Mouse (Mus musculus) right cerebral cortex, postnatal 36 days (tissue): ENCODE measurements around the gene Tfb1m.

Experiments
- DNase-seq, 2 experiments: peaks; one replicate each; pipeline ENCODE4 v3.0.0; 2022; ENCODE audit warnings: low spot score in 2 of 2, mixed read lengths in 1 of 2

Gene Tfb1m

GRCm38 (mm10) chr17:3514316-3514715 lies 43.3 kb downstream of the Tfb1m start:
- DNase-seq: no peak

- DNase-seq: peak in 1 of 2 experiments; percentile 39
Measured at GRCm38 (mm10) chr17:3509841-3510240, 47.7 kb downstream of the Tfb1m start.

DNA sequence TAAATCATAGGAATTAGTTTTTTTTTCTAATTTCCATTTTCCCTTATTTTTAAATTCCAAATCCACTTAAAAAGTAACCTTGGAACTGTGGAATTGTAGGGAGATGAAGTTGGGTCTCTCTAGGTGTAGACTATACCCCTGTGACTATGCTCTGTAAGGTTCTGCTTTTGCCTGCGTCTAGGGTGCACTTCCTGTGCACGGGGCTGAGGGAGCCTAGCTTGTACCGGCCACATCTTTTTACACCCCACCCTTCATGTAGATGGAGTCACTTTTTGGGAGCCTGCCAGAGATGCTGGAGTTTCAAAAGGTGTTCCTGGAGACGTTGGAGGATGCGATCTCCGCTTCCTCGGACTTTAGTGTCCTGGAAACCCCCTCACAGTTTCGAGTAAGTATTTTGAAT lies 51.1 kb downstream of the Tfb1m start:
- no peak for DNase-seq

DNA sequence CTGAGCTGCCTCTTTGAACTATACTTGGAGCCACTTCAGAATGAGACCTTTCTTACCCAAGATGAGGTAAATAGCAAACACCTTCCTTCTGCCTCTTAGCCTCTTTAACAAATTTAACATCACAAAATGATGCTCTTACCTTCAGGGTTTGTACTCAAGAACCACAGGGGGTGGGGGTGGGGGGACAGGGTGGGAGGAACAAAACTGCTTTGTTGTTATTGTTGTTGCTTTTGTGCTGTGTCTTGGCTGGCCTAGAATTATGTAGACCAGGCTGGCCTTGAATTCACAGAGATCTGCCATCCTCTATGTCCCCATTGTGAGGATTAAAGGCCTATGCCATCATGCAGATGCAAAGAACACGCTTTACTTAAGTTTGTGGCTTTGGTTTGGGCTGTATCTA lies 51.9 kb downstream of the Tfb1m start:
- DNase-seq: no peak

DNA sequence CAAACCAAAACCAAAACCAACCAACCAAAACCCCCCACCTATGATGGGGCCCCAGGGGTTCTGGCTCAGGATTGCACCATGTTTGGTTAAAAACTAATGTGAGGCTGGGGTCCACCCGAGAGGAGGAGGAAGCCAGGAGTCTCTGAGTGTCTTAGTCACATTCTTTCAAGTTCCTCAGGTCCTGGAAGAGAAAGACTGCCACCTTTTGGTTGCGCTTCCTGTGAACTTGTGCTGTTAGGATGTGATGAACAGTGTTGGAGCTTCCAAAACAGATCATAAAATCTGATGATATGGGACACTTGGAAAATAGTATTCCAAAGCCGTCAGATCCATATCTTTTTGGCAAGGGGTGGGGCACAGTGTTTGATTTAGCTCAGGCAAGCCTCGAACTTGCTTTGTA lies 56.6 kb downstream of the Tfb1m start:
- no peak for DNase-seq

GRCm38 (mm10) chr17:3500076-3500475 lies 57.5 kb downstream of the Tfb1m start:
- no peak for DNase-seq

DNA sequence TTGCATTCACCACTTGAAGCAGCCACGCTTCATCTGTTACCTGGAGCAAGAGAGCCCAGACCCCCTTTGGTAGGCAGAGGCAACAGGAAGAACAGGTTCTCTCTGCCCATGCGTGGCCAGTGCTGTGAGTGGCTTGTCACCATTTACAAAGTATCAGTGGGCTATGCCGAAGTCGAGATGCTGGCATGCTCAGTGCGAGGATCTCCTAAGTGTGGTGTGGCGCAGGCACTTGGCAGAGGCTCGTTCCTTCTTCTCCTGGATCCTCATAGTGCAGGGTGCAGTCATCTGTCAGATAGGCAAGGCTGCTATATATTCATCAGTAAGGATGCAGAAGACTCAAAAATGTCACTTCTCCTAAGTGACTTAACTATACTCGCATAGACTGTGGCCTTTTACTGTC lies 58.1 kb downstream of the Tfb1m start:
- no peak for DNase-seq

- no peak for DNase-seq
Measured at GRCm38 (mm10) chr17:3498580-3498979, 59.0 kb downstream of the Tfb1m start.

DNA sequence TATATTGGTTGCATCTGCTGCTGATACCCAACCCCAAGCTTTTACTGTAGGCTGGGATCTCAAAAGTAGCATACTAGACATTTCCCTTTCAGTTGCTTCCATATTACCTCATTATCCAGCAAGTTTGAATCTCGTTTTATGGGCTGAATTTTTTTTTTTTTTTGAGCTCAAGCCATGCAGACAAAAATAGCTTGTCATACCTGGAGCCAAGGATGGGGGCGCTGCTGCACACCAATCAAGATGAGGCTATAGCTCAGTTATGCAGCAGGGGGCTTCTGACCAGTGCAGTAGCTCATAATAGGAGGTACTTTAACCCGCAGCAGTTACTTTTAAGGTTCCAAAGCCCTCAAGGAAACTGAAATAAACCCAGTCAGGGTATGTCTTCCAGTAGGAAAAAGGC lies 59.5 kb downstream of the Tfb1m start:
- no peak for DNase-seq

DNA sequence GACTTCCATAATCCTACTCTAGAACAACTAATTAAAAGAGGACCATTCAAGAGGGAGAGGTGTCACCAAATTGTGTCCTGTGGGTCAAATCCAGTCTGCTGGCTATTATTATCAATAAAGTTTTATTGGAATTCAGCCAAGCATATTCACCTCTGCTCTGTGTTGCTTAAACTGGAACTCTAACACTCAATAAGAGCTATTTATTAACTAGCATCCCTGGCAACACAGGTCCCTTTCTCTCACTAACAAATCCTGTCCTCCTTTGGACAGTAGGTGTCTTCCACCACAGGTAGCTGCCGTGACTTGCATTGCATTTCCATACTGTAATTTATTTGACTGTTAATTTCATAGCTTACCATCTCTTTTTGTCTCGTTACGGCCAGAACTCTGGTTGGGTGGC lies 61.5 kb downstream of the Tfb1m start:
- DNase-seq: no peak

DNA sequence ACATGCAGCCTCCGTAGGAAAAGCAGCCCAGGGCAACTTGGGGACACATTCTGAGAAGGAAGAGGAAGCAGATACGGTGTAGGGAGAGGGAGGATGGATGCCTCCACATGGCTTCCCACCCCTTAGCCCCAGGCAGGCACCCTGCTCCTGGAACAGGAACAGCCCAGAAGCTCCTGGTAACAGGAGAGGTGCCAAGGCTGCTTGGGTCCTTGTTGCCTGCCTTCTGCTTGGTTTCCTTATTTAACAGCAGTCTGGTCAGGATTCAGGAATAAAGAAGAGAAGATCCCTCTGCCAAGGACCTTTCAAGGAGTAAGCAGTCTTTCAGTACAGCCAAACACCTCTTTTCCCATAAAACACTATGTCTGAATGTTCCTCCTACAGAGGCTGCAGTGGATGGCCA lies 62.0 kb downstream of the Tfb1m start:
- peak in 1 of 2 experiments; percentile 63 for DNase-seq

GRCm38 (mm10) chr17:3491667-3492066 lies 65.9 kb downstream of the Tfb1m start:
- DNase-seq: no peak

DNA sequence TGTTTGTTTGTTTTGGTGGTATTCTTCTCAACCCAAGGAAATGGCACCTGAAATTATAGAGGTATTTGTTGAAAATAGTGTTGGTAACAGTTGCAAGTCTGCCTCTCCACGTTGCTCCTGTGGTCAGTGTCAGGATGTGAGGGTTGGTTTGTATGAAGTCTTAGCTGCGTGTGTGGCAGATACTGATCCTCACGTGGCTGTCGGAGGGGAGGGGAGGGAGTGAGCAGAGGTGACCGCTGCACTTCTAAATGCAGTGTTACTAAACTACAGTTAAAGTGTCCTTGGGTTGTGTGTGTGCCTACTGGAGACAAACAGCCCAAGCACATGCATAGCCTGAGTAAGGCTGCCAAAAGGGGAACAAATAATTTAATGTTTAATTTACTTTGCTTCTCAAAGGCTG lies 66.5 kb downstream of the Tfb1m start:
- DNase-seq: no peak

- no peak for DNase-seq
Measured at GRCm38 (mm10) chr17:3490216-3490895, 67.2 kb downstream of the Tfb1m start.

- no peak for DNase-seq
Measured at GRCm38 (mm10) chr17:3487721-3488601, 69.6 kb downstream of the Tfb1m start.

DNA sequence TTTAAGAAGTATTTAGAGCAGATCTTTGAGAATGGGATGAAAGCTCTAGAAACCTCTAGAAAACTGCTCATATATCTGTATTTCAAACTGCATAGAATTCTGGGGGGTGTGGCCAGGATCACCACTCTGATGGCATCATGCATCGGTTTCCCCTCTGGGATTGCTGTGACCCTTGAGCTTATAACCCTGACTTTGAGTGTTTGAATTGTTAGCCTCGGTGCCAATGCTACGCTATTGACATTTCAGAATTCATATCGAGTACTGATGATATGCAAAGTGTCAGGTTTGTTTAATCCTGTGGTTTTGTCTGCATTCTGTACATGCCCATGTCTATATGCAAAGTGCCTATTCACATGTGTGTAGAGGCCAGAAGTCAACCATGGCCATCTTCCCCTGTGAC lies 70.4 kb downstream of the Tfb1m start:
- no peak for DNase-seq

GRCm38 (mm10) chr17:3485851-3486250 lies 71.7 kb downstream of the Tfb1m start:
- DNase-seq: no peak

GRCm38 (mm10) chr17:3483091-3483490 lies 74.5 kb downstream of the Tfb1m start:
- no peak for DNase-seq

- DNase-seq: peak; percentile 39 to 66
Measured at GRCm38 (mm10) chr17:3481576-3482575, 75.7 kb downstream of the Tfb1m start.

DNA sequence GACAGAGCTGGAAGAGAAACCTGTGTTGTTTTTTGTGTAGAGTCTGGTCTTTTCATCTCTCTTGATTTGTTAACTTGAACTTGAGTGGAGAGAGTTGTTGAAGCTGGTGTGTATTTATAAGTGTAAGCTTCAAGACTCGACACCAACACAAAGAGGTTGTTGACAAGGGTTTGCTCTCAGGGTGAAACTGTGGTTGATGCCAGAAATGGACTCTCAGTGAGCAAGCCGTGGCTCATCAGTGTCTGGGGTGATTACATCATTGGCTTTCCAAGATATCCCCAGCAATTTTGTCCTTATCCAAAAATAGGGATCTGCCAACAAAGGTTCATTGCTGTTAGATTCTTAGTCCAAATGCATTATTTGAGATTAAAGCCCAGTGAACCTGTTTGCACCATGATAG lies 81.0 kb downstream of the Tfb1m start:
- no peak for DNase-seq

GRCm38 (mm10) chr17:3472018-3472417 lies 85.6 kb downstream of the Tfb1m start:
- DNase-seq: peak; percentile 44 to 48
